Mouse (Mus musculus) heart, embryonic 12.5 days (tissue): Measurements from ENCODE around the gene Pla2r1. TPM values are rescaled to one million over a fixed set of nuclear protein-coding genes. Genes with fewer than 3 reads are reported as not detected.

Experiments used
- ATAC-seq: fragments of 200-750 bp; cut with Nextera tagmentation; 2 replicates; pipeline ENCODE4 v1.8.0; 2017; ENCODE audit warnings: moderate TSS enrichment, moderate library complexity; ENCODE audit not compliant: insufficient number of reproducible peaks, low FRiP score
- H3K27ac ChIP-seq: fragments of 300-500 bp; sonication (generic); 2 replicates; pipeline ENCODE4 v1.5.1; 2016; ENCODE audit warnings: mild to moderate bottlenecking, moderate library complexity; ENCODE audit not compliant: poor library complexity, severe bottlenecking
- H3K27me3 ChIP-seq: fragments of 300-500 bp; sonication (generic); replicated peaks from 2 replicates; pipeline ENCODE4 v1.6.1; 2016; ENCODE audit warnings: mild to moderate bottlenecking, moderate library complexity
- H3K36me3 ChIP-seq: fragments of 300-500 bp; sonication (generic); 2 replicates; pipeline ENCODE4 v1.6.1; 2016; ENCODE audit warnings: mild to moderate bottlenecking, moderate library complexity
- H3K4me1 ChIP-seq: fragments of 300-500 bp; sonication (generic); replicated peaks from 2 replicates; pipeline ENCODE4 v1.6.1; 2016; ENCODE audit warnings: mild to moderate bottlenecking
- H3K4me2 ChIP-seq: fragments of 300-500 bp; sonication (generic); 2 replicates; pipeline ENCODE4 v1.6.1; 2016; ENCODE audit warnings: mild to moderate bottlenecking, moderate library complexity
- H3K4me3 ChIP-seq: fragments of 300-500 bp; sonication (generic); 2 replicates; pipeline ENCODE4 v1.5.1; 2016; ENCODE audit warnings: mild to moderate bottlenecking
- H3K9ac ChIP-seq: fragments of 300-500 bp; sonication (generic); 2 replicates; pipeline ENCODE4 v1.6.1; 2016; ENCODE audit warnings: mild to moderate bottlenecking, moderate library complexity
- H3K9me3 ChIP-seq: fragments of 300-500 bp; sonication (generic); replicated peaks from 2 replicates; pipeline ENCODE4 v1.6.1; 2016; ENCODE audit warnings: mild to moderate bottlenecking, moderate library complexity
- WGBS: fragments of 180-500 bp; shearing (Covaris S2); methylation state at CpG from one replicate; pipeline ENCODE4 v1.1.7; 2016; 5-methylcytosine and 5-hydroxymethylcytosine counted together
- polyA plus RNA-seq: library from polyadenylated mRNA; unstranded; fragments of >200 nt; fragmentation: Nextera tagmentation; extraction: Ambion mirVana; gene quantifications from 2 replicates; pipeline ENCODE4 v1.2.1, GENCODE M21; 2016

Pla2r1 gene
- polyA plus RNA-seq, result 2.4 and 2.5 TPM in 2 replicates

GRCm38 (mm10) chr2:60552902-60553682 lies at the start of gene Pla2r1:
Gene Pla2r1, minus strand, starts transcription at chr2:60553308.
- Histone ChIP-seq H3K27me3 (no peaks in the 10 kb centered on the region), H3K4me3 (peak within 1 kb of the TSS; percentile 55), H3K27ac (no peak within 1 kb of the TSS), H3K9ac (peak within 1 kb of the TSS; percentile 73), H3K36me3 (no peaks in the 10 kb centered on the region), H3K4me2 (peak within 1 kb of the TSS; percentile 96), H3K9me3 (no peaks in the 10 kb centered on the region), H3K4me1 (peaks cover 19% of the 10 kb centered on the region)
- 3% methylated on average over 33 of the region's 33 CpGs for WGBS
- peak; percentile 45; the same call in 1 of the 2 replicates for ATAC-seq

GRCm38 (mm10) chr2:60601326-60601725 lies 48.2 kb upstream of the Pla2r1 start:
- 66% methylated on average over 2 of the region's 2 CpGs for WGBS
- Histone ChIP-seq H3K4me3 (no peak overlapping the region), H3K4me2 (no peak overlapping the region), H3K4me1 (0 out of 2 replicates have a peak, but pooled peaks cover 3% of the 10 kb centered on the region), H3K27ac (no peak overlapping the region), H3K9me3 (no peaks in the 10 kb centered on the region; the same call in 1 of the 2 replicates), H3K9ac (no peak overlapping the region), H3K27me3 (no peaks in the 10 kb centered on the region), H3K36me3 (no peaks in the 10 kb centered on the region)
- ATAC-seq, result no peak

- WGBS, result 80% methylated on average over 2 of the region's 2 CpGs
- Histone ChIP-seq H3K36me3 (no peaks in the 10 kb centered on the region), H3K4me1 (0 out of 2 replicates have a peak, but pooled peaks cover 3% of the 10 kb centered on the region), H3K9me3 (peaks cover 3% of the 10 kb centered on the region; the same call in 1 of the 2 replicates), H3K9ac (no peak overlapping the region), H3K4me2 (no peak overlapping the region), H3K4me3 (no peak overlapping the region), H3K27ac (no peak overlapping the region), H3K27me3 (no peaks in the 10 kb centered on the region)
- ATAC-seq, result no peak
These were observed 47.8 kb upstream of the Pla2r1 start for GRCm38 (mm10) chr2:60600863-60601262.

GRCm38 (mm10) chr2:60583416-60583815 lies 30.3 kb upstream of the Pla2r1 start:
- WGBS, result 86% methylated on average over 4 of the region's 4 CpGs
- Histone ChIP-seq H3K4me1 (peaks cover 8% of the 10 kb centered on the region; the same call in 1 of the 2 replicates), H3K9me3 (no peaks in the 10 kb centered on the region), H3K27ac (no peak overlapping the region), H3K4me2 (no peak overlapping the region), H3K36me3 (no peaks in the 10 kb centered on the region), H3K27me3 (no peaks in the 10 kb centered on the region), H3K9ac (no peak overlapping the region), H3K4me3 (no peak overlapping the region)
- ATAC-seq, result no peak

GRCm38 (mm10) chr2:60554561-60554960 lies 1.5 kb upstream of the Pla2r1 start:
- no peaks in the 10 kb centered on the region for H3K9me3 ChIP-seq
- 48% methylated on average over 4 of the region's 4 CpGs for WGBS

GRCm38 (mm10) chr2:60552177-60552901 lies 769 bp downstream of the Pla2r1 start:
- WGBS, result 26% methylated on average over 21 of the region's 21 CpGs
- Histone ChIP-seq H3K36me3 (no peaks in the 10 kb centered on the region), H3K9me3 (no peaks in the 10 kb centered on the region), H3K4me2 (peak overlapping the region; percentile 96), H3K27me3 (no peaks in the 10 kb centered on the region), H3K9ac (peak overlapping the region; percentile 73), H3K4me3 (peak overlapping the region; percentile 55), H3K27ac (no peak overlapping the region), H3K4me1 (peaks cover 19% of the 10 kb centered on the region)
- ATAC-seq, result no peak

More at GRCm38 (mm10) chr2:60554561-60554960, 1.5 kb upstream of the Pla2r1 start:
- Histone ChIP-seq H3K36me3 (no peaks in the 10 kb centered on the region), H3K9ac (no peak overlapping the region), H3K4me1 (peaks cover 19% of the 10 kb centered on the region), H3K27ac (no peak overlapping the region), H3K27me3 (no peaks in the 10 kb centered on the region), H3K4me2 (no peak overlapping the region), H3K4me3 (no peak overlapping the region)
- ATAC-seq, result no peak

- 0 out of 2 replicates have a peak overlapping the region, but pooled peaks have one; percentile 16 for H3K4me2 ChIP-seq
- peaks cover 19% of the 10 kb centered on the region for H3K4me1 ChIP-seq
- H3K27me3 ChIP-seq, result no peaks in the 10 kb centered on the region
- no peaks in the 10 kb centered on the region for H3K36me3 ChIP-seq
- H3K4me3 ChIP-seq, result no peak overlapping the region
- no peak overlapping the region for H3K9ac ChIP-seq
- WGBS, result 30% methylated on average over 2 of the region's 2 CpGs
- H3K27ac ChIP-seq, result peak overlapping the region; percentile 29; the same call in 1 of the 2 replicates
- no peaks in the 10 kb centered on the region for H3K9me3 ChIP-seq
- no peak for ATAC-seq
These were observed 1.4 kb downstream of the Pla2r1 start for GRCm38 (mm10) chr2:60551673-60552072.

- Histone ChIP-seq H3K4me1 (peaks cover 19% of the 10 kb centered on the region), H3K9ac (no peak overlapping the region), H3K4me2 (no peak overlapping the region), H3K27me3 (no peaks in the 10 kb centered on the region), H3K9me3 (no peaks in the 10 kb centered on the region), H3K27ac (no peak overlapping the region), H3K4me3 (no peak overlapping the region), H3K36me3 (no peaks in the 10 kb centered on the region)
- WGBS, result 90% methylated on average over 8 of the region's 8 CpGs
- no peak for ATAC-seq
These were observed 2.6 kb downstream of the Pla2r1 start for GRCm38 (mm10) chr2:60550521-60550920.

- H3K27ac ChIP-seq, result no peak overlapping the region
- H3K36me3 ChIP-seq, result no peaks in the 10 kb centered on the region
- no peaks in the 10 kb centered on the region for H3K27me3 ChIP-seq
- H3K4me2 ChIP-seq, result no peak overlapping the region
- H3K4me3 ChIP-seq, result no peak overlapping the region
- no peak for ATAC-seq
- 88% methylated on average over 2 of the region's 2 CpGs for WGBS
- no peaks in the 10 kb centered on the region for H3K9me3 ChIP-seq
- peaks cover 19% of the 10 kb centered on the region for H3K4me1 ChIP-seq
- no peak overlapping the region for H3K9ac ChIP-seq
These were observed 3.3 kb downstream of the Pla2r1 start for GRCm38 (mm10) chr2:60549851-60550250.

- no peak overlapping the region for H3K4me3 ChIP-seq
- no peak overlapping the region for H3K4me2 ChIP-seq
- no peak for ATAC-seq
- H3K9me3 ChIP-seq, result no peaks in the 10 kb centered on the region
- WGBS, result 86% methylated on average over 4 of the region's 4 CpGs
- no peak overlapping the region for H3K9ac ChIP-seq
- H3K27me3 ChIP-seq, result no peaks in the 10 kb centered on the region
- peaks cover under 1% of the 10 kb centered on the region; the same call in 1 of the 2 replicates for H3K4me1 ChIP-seq
- H3K27ac ChIP-seq, result no peak overlapping the region
- no peaks in the 10 kb centered on the region for H3K36me3 ChIP-seq
These were observed 7.0 kb downstream of the Pla2r1 start for GRCm38 (mm10) chr2:60546082-60546481.

- no peak for ATAC-seq
- Histone ChIP-seq H3K4me2 (no peak overlapping the region), H3K4me3 (no peak overlapping the region), H3K9ac (no peak overlapping the region), H3K27ac (no peak overlapping the region), H3K4me1 (no peaks in the 10 kb centered on the region), H3K9me3 (no peaks in the 10 kb centered on the region), H3K36me3 (no peaks in the 10 kb centered on the region), H3K27me3 (no peaks in the 10 kb centered on the region)
- WGBS, result 69% methylated on average over 5 of the region's 5 CpGs
These were observed 9.1 kb downstream of the Pla2r1 start for GRCm38 (mm10) chr2:60544006-60544405.
